Mouse (Mus musculus): Measurements from ENCODE around the gene Ptcd3.
A peak's percentile ranks its signal among the peaks of the same experiment; 100 is the strongest.
"Not testable (repeated sequence)": the region's sequence is repeated elsewhere in the genome, so short reads cannot be mapped to it uniquely, and the experiment has no call there.

Gene Ptcd3

GRCm38 (mm10) chr6:71908481-71909381 lies at the start of gene Ptcd3, which contains the start of gene Polr1a:
TSS of gene Ptcd3 (minus strand) at chr6:71908750.
TSS of gene Polr1a (plus strand) at chr6:71909053.
- peak; percentile 85 for DNase-seq (ENCODE audit: extremely low read depth, insufficient read length, low spot score)

DNA sequence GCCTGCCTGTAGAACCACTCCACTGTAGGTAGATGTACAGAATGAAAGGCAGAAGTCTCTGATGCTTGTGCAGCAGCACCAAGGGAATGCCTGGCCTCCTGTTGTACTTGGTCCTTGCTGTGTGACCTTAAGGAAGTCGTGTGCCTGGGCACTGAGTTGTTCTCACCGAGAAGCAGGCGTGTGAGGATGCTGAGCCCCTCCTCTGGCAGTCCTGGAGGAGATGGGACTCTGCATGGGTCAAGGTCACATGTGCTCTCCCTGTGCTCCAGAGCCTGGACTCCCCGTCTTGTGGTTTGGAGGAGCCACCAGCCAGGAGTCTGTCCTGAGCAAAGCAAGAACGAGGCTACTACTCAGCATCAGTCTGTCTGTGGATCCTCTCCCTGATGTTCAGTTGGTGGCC lies 42.6 kb upstream of the Ptcd3 start:
- DNase-seq (ENCODE audit: extremely low read depth, insufficient read length, low spot score): no peak

DNA sequence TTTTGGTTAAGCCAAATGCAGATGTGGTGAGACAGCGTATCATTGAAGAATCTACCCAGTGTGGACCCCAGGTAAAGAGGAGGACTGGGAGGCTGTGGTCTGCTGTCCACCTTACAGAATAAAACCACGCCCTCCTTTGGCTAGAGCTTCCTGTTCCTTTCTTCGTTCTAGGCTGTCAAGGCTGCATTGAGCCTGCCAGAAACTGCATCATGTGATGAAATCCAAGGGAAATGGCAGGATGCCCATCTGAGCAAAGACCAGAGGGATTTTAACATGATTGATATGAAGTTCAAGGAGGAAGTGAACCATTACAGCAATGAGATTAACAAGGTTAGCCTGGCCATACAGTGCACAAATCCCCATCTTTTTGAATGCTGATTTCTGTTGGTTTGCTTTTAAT lies 42.0 kb upstream of the Ptcd3 start:
- DNase-seq (ENCODE audit: extremely low read depth, insufficient read length, low spot score): no peak

DNA sequence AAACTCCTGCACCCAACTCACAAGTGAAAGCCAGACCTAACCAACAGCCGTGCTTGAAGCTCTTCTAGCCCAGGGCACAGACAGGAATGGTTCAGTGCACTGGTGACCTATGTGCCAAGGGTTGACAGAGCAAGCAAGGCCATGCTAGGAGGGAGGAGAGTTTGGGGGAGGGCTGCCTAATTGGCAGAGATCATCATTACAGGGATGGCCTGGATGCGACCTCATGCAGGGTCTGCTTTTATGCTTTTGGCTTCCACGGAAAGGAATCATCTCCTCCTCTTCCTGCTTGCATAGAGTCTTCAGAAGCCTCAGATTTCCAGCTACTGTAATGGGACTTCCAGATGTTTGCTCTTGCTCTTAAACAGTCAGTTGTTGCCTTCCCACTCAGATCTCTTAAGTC lies 41.2 kb upstream of the Ptcd3 start:
- DNase-seq (ENCODE audit: extremely low read depth, insufficient read length, low spot score): no peak

DNA sequence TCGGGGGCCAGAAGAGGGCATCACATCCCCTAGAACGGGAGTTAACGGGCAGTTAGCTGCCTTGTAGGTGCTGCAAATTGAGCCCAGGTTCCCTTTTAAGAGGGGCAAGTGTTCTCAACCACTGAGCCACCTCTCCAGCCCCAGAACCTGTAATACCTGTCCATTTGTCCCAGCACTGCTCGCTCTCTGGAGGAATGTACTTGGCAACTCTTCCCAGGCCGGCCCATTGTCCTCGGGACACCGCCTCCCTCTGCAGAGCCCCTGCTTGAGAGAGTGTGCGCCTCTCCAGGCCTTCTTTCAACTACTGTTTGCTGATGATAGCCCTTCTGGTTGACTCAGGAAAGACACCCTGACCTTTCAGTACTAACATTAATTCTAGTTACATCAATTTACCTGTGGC lies 37.6 kb upstream of the Ptcd3 start:
- DNase-seq (ENCODE audit: extremely low read depth, insufficient read length, low spot score): no peak

- DNase-seq (ENCODE audit: extremely low read depth, insufficient read length, low spot score): no peak
Measured at GRCm38 (mm10) chr6:71945101-71945500, 36.6 kb upstream of the Ptcd3 start.

GRCm38 (mm10) chr6:71940912-71941311 lies 32.4 kb upstream of the Ptcd3 start:
- DNase-seq (ENCODE audit: extremely low read depth, insufficient read length, low spot score): no peak

GRCm38 (mm10) chr6:71935737-71936136 lies 27.2 kb upstream of the Ptcd3 start:
- DNase-seq (ENCODE audit: extremely low read depth, insufficient read length, low spot score): no peak

DNA sequence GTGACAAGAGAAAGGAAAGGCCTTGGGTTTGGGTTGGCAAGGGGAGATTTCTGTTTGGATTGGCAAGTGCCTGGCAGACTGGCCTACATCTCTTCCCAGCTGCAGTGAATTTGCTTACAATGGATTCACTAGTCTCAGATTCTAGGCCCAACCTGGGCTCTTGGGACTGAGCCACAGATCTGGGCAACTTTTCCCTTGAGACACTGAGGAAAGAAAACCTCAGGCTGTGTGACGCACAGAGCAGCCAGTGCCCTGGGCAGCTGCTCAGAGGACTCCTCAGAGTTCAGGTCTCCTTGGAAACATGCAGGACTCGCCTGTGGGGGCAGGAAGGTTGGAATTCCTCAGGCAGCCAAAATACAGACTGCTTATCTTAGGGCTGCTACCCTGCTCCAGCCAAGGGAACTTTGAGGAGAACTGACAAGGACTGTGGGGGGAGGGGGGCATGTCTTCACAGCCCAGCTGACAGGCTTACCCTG lies 25.6 kb upstream of the Ptcd3 start:
- peak; percentile 89 for DNase-seq (ENCODE audit: extremely low read depth, insufficient read length, low spot score)

GRCm38 (mm10) chr6:71932347-71932746 lies 23.8 kb upstream of the Ptcd3 start:
- DNase-seq (ENCODE audit: extremely low read depth, insufficient read length, low spot score): no peak

DNA sequence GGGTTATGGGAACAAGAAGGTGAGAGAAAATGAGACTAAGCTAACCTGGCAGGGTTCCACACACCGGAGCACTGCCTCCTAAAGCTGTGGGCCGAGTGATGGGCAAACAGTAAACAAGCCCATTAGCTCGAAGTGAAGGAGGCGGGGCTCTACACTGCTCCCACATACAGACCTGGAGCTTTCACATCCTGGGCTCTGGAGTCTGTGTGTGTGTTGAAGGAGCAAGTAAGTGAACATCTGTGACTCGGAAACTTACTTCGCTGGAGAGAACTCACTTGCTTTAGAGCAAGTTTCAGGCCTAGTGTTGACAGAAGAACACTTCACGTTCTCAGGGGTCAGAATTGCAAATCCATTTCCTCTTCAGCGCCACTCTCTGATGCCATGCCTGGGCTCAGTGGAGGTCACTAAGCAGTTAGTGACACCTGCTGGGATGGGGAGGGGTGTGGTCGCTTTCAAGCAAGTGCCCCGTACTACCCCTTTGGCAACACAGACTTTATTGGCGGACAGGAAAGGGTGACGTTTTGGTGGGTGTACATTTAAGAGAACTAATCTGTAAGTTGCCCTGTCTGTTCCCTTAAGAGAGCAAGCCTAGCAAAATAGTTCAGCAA lies 22.4 kb upstream of the Ptcd3 start:
- no peak for DNase-seq (ENCODE audit: extremely low read depth, insufficient read length, low spot score)

DNA sequence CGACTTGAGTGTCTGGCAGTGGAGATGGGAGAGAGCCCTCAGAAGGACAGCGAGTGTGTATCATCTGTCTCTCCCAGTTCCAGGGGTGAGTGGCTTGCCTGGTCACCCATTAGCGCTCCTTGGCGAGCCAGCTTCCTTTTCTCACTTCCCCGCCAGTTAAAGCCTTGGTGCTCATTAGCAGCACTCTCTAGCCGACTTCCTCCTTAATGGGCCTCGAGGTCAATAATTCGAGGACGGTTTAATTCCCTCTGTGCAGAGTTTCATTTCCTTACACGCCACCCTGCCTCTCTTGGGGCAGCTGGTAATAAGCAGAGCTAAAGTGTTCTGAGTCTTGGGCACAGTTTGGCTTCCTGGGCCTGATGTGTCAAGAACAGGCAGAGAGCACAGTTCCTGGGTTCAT lies 21.5 kb upstream of the Ptcd3 start:
- DNase-seq (ENCODE audit: extremely low read depth, insufficient read length, low spot score): no peak

GRCm38 (mm10) chr6:71927911-71928310 lies 19.4 kb upstream of the Ptcd3 start:
- DNase-seq (ENCODE audit: extremely low read depth, insufficient read length, low spot score): no peak

- DNase-seq (ENCODE audit: extremely low read depth, insufficient read length, low spot score): not testable (repeated sequence)
Measured at GRCm38 (mm10) chr6:71925233-71925632, 16.7 kb upstream of the Ptcd3 start.

- DNase-seq (ENCODE audit: extremely low read depth, insufficient read length, low spot score): no peak
Measured at GRCm38 (mm10) chr6:71920752-71921151, 12.2 kb upstream of the Ptcd3 start.

- DNase-seq (ENCODE audit: extremely low read depth, insufficient read length, low spot score): no peak
Measured at GRCm38 (mm10) chr6:71911686-71912450, 3.3 kb upstream of the Ptcd3 start.

DNA sequence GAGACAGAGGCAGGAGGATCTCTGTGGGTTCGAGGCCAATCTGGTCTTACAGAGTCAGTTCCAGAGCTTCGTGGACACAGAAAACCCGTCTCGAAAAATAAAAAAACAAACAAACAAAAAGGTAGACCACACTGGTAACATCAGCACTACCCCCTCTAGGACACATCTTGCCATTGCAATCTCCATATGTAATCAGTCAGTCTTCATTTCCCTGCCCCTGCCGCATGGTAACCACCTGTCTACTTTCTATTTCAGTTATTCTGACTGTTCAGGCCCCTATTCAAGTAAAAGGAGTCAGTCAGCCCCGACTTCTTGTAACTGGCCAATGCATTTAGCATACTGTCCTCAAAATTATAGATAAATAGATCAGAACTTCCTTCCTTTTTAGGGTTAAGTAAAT lies 1.3 kb upstream of the Ptcd3 start:
- no peak for DNase-seq (ENCODE audit: extremely low read depth, insufficient read length, low spot score)

DNA sequence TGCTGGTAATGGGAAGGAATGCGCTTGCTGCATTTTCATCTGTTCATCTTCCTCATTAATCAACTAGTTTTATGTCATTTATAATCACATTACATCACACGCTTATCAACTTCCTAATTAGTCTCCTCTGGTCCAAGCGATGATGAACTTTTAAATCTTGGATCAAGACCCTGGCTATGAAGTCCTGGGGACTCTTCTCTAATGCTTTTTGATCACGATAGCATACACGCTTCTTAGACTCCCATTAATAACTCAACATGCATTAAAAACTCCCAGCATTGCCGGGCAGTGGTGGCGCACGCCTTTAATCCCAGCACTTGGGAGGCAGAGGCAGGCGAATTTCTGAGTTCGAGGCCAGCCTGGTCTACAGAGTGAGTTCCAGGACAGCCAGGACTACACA lies 834 bp upstream of the Ptcd3 start:
- DNase-seq (ENCODE audit: extremely low read depth, insufficient read length, low spot score): no peak

DNA sequence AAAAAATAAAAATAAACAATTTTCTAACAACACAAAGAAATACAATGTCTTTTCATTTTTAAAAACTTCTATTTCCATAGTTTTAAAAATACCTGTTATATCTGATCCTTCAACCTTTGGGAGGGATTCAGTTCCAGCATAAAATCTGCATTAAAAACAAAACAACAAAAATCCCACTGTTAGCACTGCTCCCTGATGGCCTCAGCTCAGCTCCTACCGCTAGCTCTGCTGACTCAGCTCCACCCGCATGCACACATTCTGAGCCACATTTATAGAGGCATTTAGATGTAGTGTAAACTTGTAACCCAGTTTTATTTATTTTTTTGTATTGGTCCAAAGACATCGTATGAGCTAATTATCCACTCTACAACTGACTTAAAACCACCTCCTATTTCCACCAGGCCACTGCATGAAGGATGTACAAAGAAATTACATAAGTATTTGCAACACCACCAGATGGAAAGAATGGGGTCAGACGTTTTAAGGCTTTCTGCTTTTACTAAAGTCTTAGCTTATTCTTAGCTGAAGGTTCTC lies 781 bp downstream of the Ptcd3 start:
- no peak for DNase-seq (ENCODE audit: extremely low read depth, insufficient read length, low spot score)

DNA sequence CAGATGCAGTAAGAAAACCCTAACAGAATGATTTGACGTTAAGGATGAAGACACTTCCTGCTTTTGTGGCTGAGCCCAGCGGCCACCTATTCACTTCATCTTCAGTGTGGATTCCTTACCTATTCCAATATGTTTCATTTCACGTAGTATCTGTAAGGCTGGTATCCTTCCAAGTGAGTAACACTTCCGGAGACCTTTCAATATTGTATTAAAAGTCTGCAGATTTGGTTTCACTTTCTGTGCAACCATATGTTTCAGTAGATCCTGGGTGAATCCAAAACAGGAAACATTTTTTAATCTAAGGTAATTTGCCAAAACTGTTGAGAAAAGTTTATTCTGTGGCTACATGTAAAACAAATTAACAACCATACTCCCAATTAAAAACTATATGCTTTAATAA lies 15.3 kb downstream of the Ptcd3 start:
- DNase-seq (ENCODE audit: extremely low read depth, insufficient read length, low spot score): no peak

Measured in 3134 (cell line).